Mouse (Mus musculus): Measurements from ENCODE around the gene Sod2. TPM values are rescaled to one million over a fixed set of nuclear protein-coding genes. Genes with fewer than 3 reads are reported as not detected.
A peak's percentile ranks its signal among the peaks of the same experiment; 100 is the strongest.
"Not testable (repeated sequence)": the region's sequence is repeated elsewhere in the genome, so short reads cannot be mapped to it uniquely, and the experiment has no call there.

Gene Sod2
- polyA plus RNA-seq, 1 experiment from 2014 or later = 176 TPM

- Histone ChIP-seq H3K4me2 (replicated peaks; ENCODE audit: low read depth) (no peak overlapping the region), H3K27ac (replicated peaks) (no peak overlapping the region), H3K9me3 (ENCODE audit: control insufficient read depth, low read length) (no peaks in the 10 kb centered on the region), H3K36me3 (ENCODE audit: control insufficient read depth, insufficient read depth, low read length) (peaks cover 29% of the 10 kb centered on the region), H3K9ac (ENCODE audit: low read length) (no peak overlapping the region), H3K4me1 (replicated peaks; ENCODE audit: control insufficient read depth, insufficient read depth) (no peaks in the 10 kb centered on the region), H3K27me3 (ENCODE audit: control insufficient read depth, insufficient read depth, low read length) (no peaks in the 10 kb centered on the region), H3K4me3 (ENCODE audit: low read depth, low read length) (no peak overlapping the region)
- TF ChIP-seq EP300 (optimal IDR thresholded peaks at IDR 0.05) = no peak
- TF ChIP-seq CTCF (IDR thresholded peaks at IDR 0.05; ENCODE audit: low read depth) = no peak
- 100% methylated on average over 1 of the region's 1 CpGs for WGBS
- DNase-seq (ENCODE audit: low spot score) (no peak), ATAC-seq (ENCODE audit: low FRiP score, low TSS enrichment) (no peak)
These were observed 28.1 kb upstream of the Sod2 start for GRCm38 (mm10) chr17:12978546-12978945.

GRCm38 (mm10) chr17:12983988-12984387 is 22.7 kb upstream of the Sod2 start:
- 71% methylated on average over 2 of the region's 2 CpGs for WGBS
- no peak overlapping the region for H3K27ac ChIP-seq (replicated peaks)
- H3K4me1 ChIP-seq (replicated peaks; ENCODE audit: control insufficient read depth, insufficient read depth) = no peaks in the 10 kb centered on the region
- no peak for ATAC-seq (ENCODE audit: low FRiP score, low TSS enrichment)
- DNase-seq (ENCODE audit: low spot score) = no peak
- no peaks in the 10 kb centered on the region for H3K9me3 ChIP-seq (ENCODE audit: control insufficient read depth, low read length)
- no peak overlapping the region for H3K4me2 ChIP-seq (replicated peaks; ENCODE audit: low read depth)
- no peak overlapping the region for H3K9ac ChIP-seq (ENCODE audit: low read length)
- TF ChIP-seq EP300 (optimal IDR thresholded peaks at IDR 0.05) (no peak), CTCF (IDR thresholded peaks at IDR 0.05; ENCODE audit: low read depth) (no peak)
- H3K27me3 ChIP-seq (ENCODE audit: control insufficient read depth, insufficient read depth, low read length) = no peaks in the 10 kb centered on the region
- peaks cover 19% of the 10 kb centered on the region for H3K36me3 ChIP-seq (ENCODE audit: control insufficient read depth, insufficient read depth, low read length)
- no peak overlapping the region for H3K4me3 ChIP-seq (ENCODE audit: low read depth, low read length)

- H3K4me1 ChIP-seq (replicated peaks; ENCODE audit: control insufficient read depth, insufficient read depth); H3K4me3 ChIP-seq (ENCODE audit: low read depth, low read length); ATAC-seq (ENCODE audit: low FRiP score, low TSS enrichment); H3K9ac ChIP-seq (ENCODE audit: low read length); DNase-seq (ENCODE audit: low spot score); H3K36me3 ChIP-seq (ENCODE audit: control insufficient read depth, insufficient read depth, low read length); H3K9me3 ChIP-seq (ENCODE audit: control insufficient read depth, low read length); H3K4me2 ChIP-seq (replicated peaks; ENCODE audit: low read depth); H3K27me3 ChIP-seq (ENCODE audit: control insufficient read depth, insufficient read depth, low read length); H3K27ac ChIP-seq (replicated peaks): not testable (repeated sequence)
- 90% methylated on average over 8 of the region's 8 CpGs for WGBS
- peak; percentile 41 for TF ChIP-seq CTCF (IDR thresholded peaks at IDR 0.05; ENCODE audit: low read depth)
These were observed 18.6 kb upstream of the Sod2 start for GRCm38 (mm10) chr17:12988096-12988495.

- ATAC-seq (ENCODE audit: low FRiP score, low TSS enrichment) (no peak), DNase-seq (ENCODE audit: low spot score) (no peak)
- Histone ChIP-seq H3K9me3 (ENCODE audit: control insufficient read depth, low read length) (no peaks in the 10 kb centered on the region), H3K36me3 (ENCODE audit: control insufficient read depth, insufficient read depth, low read length) (no peaks in the 10 kb centered on the region), H3K4me1 (replicated peaks; ENCODE audit: control insufficient read depth, insufficient read depth) (no peaks in the 10 kb centered on the region), H3K27ac (replicated peaks) (peak overlapping the region; percentile 100), H3K4me2 (replicated peaks; ENCODE audit: low read depth) (peak overlapping the region; percentile 78), H3K4me3 (ENCODE audit: low read depth, low read length) (peak overlapping the region; percentile 99), H3K9ac (ENCODE audit: low read length) (peak overlapping the region; percentile 100; the same call in 1 of the 2 replicates), H3K27me3 (ENCODE audit: control insufficient read depth, insufficient read depth, low read length) (no peaks in the 10 kb centered on the region)
- no peak for TF ChIP-seq CTCF (IDR thresholded peaks at IDR 0.05; ENCODE audit: low read depth)
- TF ChIP-seq EP300 (optimal IDR thresholded peaks at IDR 0.05) = no peak
- WGBS = 38% methylated on average over 8 of the region's 8 CpGs
These were observed 16.0 kb upstream of the Sod2 start for GRCm38 (mm10) chr17:12990567-12991145.

GRCm38 (mm10) chr17:12991194-12991634 is 15.4 kb upstream of the Sod2 start:
- H3K9ac ChIP-seq (ENCODE audit: low read length) = peak overlapping the region; percentile 100
- peak overlapping the region; percentile 100 for H3K27ac ChIP-seq (replicated peaks)
- ATAC-seq (ENCODE audit: low FRiP score, low TSS enrichment) (no peak), DNase-seq (ENCODE audit: low spot score) (peak; percentile 42)
- peak overlapping the region; percentile 99 for H3K4me3 ChIP-seq (ENCODE audit: low read depth, low read length)
- H3K4me2 ChIP-seq (replicated peaks; ENCODE audit: low read depth) = peak overlapping the region; percentile 78
- no peaks in the 10 kb centered on the region for H3K4me1 ChIP-seq (replicated peaks; ENCODE audit: control insufficient read depth, insufficient read depth)
- WGBS = 0% methylated on average over 12 of the region's 12 CpGs
- H3K27me3 ChIP-seq (ENCODE audit: control insufficient read depth, insufficient read depth, low read length) = no peaks in the 10 kb centered on the region
- no peak for TF ChIP-seq CTCF (IDR thresholded peaks at IDR 0.05; ENCODE audit: low read depth)
- TF ChIP-seq EP300 (optimal IDR thresholded peaks at IDR 0.05) = no peak
- no peaks in the 10 kb centered on the region for H3K36me3 ChIP-seq (ENCODE audit: control insufficient read depth, insufficient read depth, low read length)
- H3K9me3 ChIP-seq (ENCODE audit: control insufficient read depth, low read length) = no peaks in the 10 kb centered on the region

GRCm38 (mm10) chr17:12991635-12992358 is 14.8 kb upstream of the Sod2 start:
- Histone ChIP-seq H3K4me1 (replicated peaks; ENCODE audit: control insufficient read depth, insufficient read depth) (no peaks in the 10 kb centered on the region), H3K27ac (replicated peaks) (peak overlapping the region; percentile 100), H3K4me2 (replicated peaks; ENCODE audit: low read depth) (peak overlapping the region; percentile 78), H3K4me3 (ENCODE audit: low read depth, low read length) (peak overlapping the region; percentile 99), H3K9me3 (ENCODE audit: control insufficient read depth, low read length) (no peaks in the 10 kb centered on the region), H3K9ac (ENCODE audit: low read length) (peak overlapping the region; percentile 100), H3K27me3 (ENCODE audit: control insufficient read depth, insufficient read depth, low read length) (no peaks in the 10 kb centered on the region), H3K36me3 (ENCODE audit: control insufficient read depth, insufficient read depth, low read length) (no peaks in the 10 kb centered on the region)
- WGBS = under 1% methylated on average over 68 of the region's 84 CpGs
- TF ChIP-seq EP300 (optimal IDR thresholded peaks at IDR 0.05) = no peak
- peak; percentile 26; the same call in 1 of the 2 replicates for TF ChIP-seq CTCF (IDR thresholded peaks at IDR 0.05; ENCODE audit: low read depth)
- DNase-seq (ENCODE audit: low spot score) (peak; percentile 92), ATAC-seq (ENCODE audit: low FRiP score, low TSS enrichment) (peak; percentile 94)
